Mouse (Mus musculus) G1E (cell line): ENCODE results near the gene Prss38. TPM values are rescaled to one million over a fixed set of nuclear protein-coding genes. Genes with fewer than 3 reads are reported as not detected.

Experiments
- ATAC-seq: 2 replicates; pipeline ENCODE4 v1.8.0; 2016; ENCODE audit warnings: mild to moderate bottlenecking; ENCODE audit not compliant: insufficient number of reproducible peaks, poor library complexity, low FRiP score, severe bottlenecking; ENCODE audit errors: extremely low read depth
- DNase-seq: peaks from one replicate; pipeline ENCODE4 v3.0.0; 2012; ENCODE audit warnings: low spot score
- H3K27me3 ChIP-seq: 2 replicates; pipeline ENCODE4 v1.6.1; 2012; ENCODE audit warnings: mild to moderate bottlenecking, low read length, inconsistent platforms; ENCODE audit not compliant: insufficient read depth
- H3K36me3 ChIP-seq: replicated peaks from 2 replicates; pipeline ENCODE3; 2012; ENCODE audit warnings: mild to moderate bottlenecking, inconsistent platforms
- H3K4me1 ChIP-seq: 2 replicates; pipeline ENCODE4 v1.6.1; 2012; ENCODE audit warnings: low read depth, low read length, inconsistent platforms, mixed read lengths; ENCODE audit not compliant: insufficient read depth
- H3K4me3 ChIP-seq: 2 replicates; pipeline ENCODE4 v1.5.1; 2012; ENCODE audit warnings: low read depth, mild to moderate bottlenecking, inconsistent platforms, low read length, moderate library complexity, mixed read lengths
- H3K9me3 ChIP-seq: replicated peaks from 2 replicates; pipeline ENCODE4 v1.6.1; 2012; ENCODE audit warnings: inconsistent platforms
- CTCF ChIP-seq: IDR thresholded peaks from 2 replicates; pipeline ENCODE4 v1.5.1; 2012; ENCODE audit warnings: low read depth, low read length, inconsistent platforms, mixed read lengths
- GATA1 ChIP-seq: IDR thresholded peaks from 2 replicates; pipeline ENCODE4 v1.6.1; 2012; ENCODE audit warnings: borderline replicate concordance, low read length, inconsistent platforms, mixed read lengths
- GATA2 ChIP-seq: IDR thresholded peaks from 2 replicates; pipeline ENCODE4 v1.6.1; 2012; ENCODE audit warnings: low read depth, low read length, inconsistent platforms, borderline replicate concordance
- POLR2AphosphoS5 ChIP-seq: IDR thresholded peaks from 2 replicates; pipeline ENCODE4 v1.6.1; 2012; ENCODE audit warnings: low read depth, low read length, inconsistent platforms; ENCODE audit not compliant: insufficient replicate concordance
- TAL1 ChIP-seq: conservative IDR thresholded peaks from 2 replicates; pipeline ENCODE4 v1.6.1; 2012; ENCODE audit warnings: low read depth, low read length, inconsistent platforms, mixed read lengths
- polyA plus RNA-seq: library from polyadenylated mRNA; stranded (reverse); fragments of >175 nt; gene quantifications from 2 replicates; pipeline ENCODE4 v1.2.3, GENCODE M21; 2012
- total RNA-seq, 2 experiments: library from RNA; stranded (forward) in 1 of 2; stranded (reverse) in 1 of 2; fragments of 200-1000 nt in 1 of 2; fragments of >200 nt in 1 of 2; fragmentation: Nextera tagmentation in 1 of 2; gene quantifications; 2 replicates each; pipeline ENCODE4 v1.2.3; 2014 to 2017

Gene Prss38
- total and polyA plus RNA-seq, 3 experiments, result 0.68 TPM; not detected in 2

- Histone ChIP-seq H3K27me3 (no peaks in the 10 kb centered on the region), H3K4me1 (peaks cover 4% of the 10 kb centered on the region), H3K36me3 (peaks cover 72% of the 10 kb centered on the region), H3K4me3 (no peak overlapping the region), H3K9me3 (no peaks in the 10 kb centered on the region)
- no peak for DNase-seq
- TF ChIP-seq CTCF, result no peak
- no peak for TF ChIP-seq GATA1
- no peak for TF ChIP-seq TAL1
- TF ChIP-seq POLR2AphosphoS5, result no peak
- TF ChIP-seq GATA2, result no peak
- no peak for ATAC-seq
These were observed 36.6 kb upstream of the Prss38 start for GRCm38 (mm10) chr11:59412058-59412457.

DNA sequence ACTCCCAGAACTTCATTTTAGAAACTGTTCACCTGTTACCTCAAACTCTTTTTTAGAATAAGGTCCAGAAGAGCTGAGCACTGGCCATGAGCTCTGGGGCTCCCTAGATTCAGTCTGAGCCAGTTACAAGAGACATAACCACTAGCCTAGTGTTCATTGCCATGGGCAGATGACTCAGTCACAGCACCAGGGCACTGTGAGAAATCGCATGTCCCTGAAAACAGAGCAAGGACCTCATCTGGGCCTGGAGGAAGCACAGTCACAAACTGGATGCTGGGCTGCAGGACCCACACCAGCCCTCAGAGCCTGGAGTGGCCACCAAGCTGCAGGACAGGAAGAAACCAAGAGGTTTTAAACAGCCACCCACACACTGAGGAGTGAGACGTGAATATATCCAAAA lies 35.4 kb upstream of the Prss38 start:
- peaks cover 79% of the 10 kb centered on the region for H3K36me3 ChIP-seq
- DNase-seq (no peak), ATAC-seq (no peak)
- peaks cover 4% of the 10 kb centered on the region for H3K4me1 ChIP-seq
- no peaks in the 10 kb centered on the region for H3K27me3 ChIP-seq
- TF ChIP-seq GATA2 (no peak), POLR2AphosphoS5 (no peak), TAL1 (no peak), CTCF (no peak), GATA1 (no peak)
- no peak overlapping the region for H3K4me3 ChIP-seq
- no peaks in the 10 kb centered on the region for H3K9me3 ChIP-seq

DNA sequence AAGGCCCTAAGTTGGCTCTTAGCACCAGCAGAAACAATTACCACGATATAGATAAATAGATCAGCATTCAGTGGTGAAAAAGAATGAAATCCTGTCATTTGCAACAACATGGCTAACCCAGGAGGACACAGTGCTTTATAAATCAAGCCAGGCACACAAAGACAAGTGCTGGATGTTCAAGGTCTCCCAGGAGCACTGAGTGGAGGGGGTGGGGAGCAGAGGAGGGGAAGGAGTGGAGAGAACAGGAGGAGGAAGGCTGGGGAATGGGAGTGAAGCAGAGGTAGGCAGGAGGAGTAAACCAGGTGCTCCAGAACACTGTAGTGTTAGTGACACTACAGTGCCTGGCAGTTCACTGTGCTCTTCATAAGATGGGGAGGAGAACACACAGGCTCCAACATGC lies 30.3 kb upstream of the Prss38 start:
- no peak overlapping the region for H3K4me3 ChIP-seq
- H3K4me1 ChIP-seq, result peaks cover 4% of the 10 kb centered on the region
- TF ChIP-seq TAL1, result no peak
- no peak for TF ChIP-seq GATA2
- no peak for TF ChIP-seq POLR2AphosphoS5
- TF ChIP-seq GATA1, result no peak
- no peak for TF ChIP-seq CTCF
- H3K36me3 ChIP-seq, result peaks cover 61% of the 10 kb centered on the region
- H3K27me3 ChIP-seq, result no peaks in the 10 kb centered on the region
- ATAC-seq (no peak), DNase-seq (no peak)
- H3K9me3 ChIP-seq, result no peaks in the 10 kb centered on the region

DNA sequence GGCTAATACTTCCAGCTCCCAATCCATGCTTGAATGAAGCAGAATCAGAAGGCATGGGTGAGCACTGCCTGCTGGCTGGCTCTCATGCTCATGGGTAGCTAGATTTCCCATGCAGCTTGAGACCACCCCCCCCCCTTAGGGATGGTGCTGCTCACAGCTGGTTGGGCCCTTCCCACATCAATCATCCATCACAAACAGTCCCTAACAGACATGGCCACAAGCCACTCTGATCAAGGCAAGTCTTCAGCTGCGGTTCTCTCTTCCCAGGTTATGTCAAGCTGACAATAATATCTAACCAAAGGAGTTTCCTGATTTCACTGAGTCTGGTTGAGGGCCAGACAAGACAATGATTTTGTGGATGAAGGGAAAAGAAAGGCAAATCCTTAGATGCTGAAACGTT lies 25.4 kb upstream of the Prss38 start:
- Histone ChIP-seq H3K4me3 (no peak overlapping the region), H3K4me1 (peaks cover 31% of the 10 kb centered on the region), H3K9me3 (no peaks in the 10 kb centered on the region), H3K36me3 (peaks cover 21% of the 10 kb centered on the region), H3K27me3 (peaks cover 18% of the 10 kb centered on the region)
- no peak for DNase-seq
- no peak for TF ChIP-seq GATA2
- no peak for TF ChIP-seq GATA1
- TF ChIP-seq CTCF, result no peak
- TF ChIP-seq TAL1, result no peak
- no peak for ATAC-seq

DNA sequence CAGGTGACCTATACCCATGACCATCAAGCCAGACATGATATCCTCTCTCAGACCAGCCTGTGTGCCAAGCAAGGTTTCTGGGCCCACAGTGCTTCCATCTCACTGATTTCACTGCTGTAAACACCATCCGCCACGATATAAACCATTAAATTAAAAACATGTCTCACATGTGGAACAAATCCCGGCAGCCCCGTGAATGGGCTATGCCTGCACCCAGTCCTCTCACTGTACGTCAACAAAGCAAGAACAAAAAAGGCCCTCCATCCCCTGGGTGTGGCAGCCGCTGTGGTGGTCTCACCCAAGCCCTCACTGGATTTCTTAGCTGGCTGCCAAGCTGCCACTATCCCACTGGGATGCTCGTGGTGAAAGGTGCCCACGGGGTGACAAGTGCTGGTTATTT lies 24.4 kb upstream of the Prss38 start:
- ATAC-seq, result no peak
- peaks cover 18% of the 10 kb centered on the region for H3K27me3 ChIP-seq
- no peak for DNase-seq
- no peaks in the 10 kb centered on the region for H3K9me3 ChIP-seq
- no peak overlapping the region for H3K4me3 ChIP-seq
- H3K36me3 ChIP-seq, result peaks cover 16% of the 10 kb centered on the region
- no peak for TF ChIP-seq GATA1
- TF ChIP-seq GATA2, result no peak
- TF ChIP-seq POLR2AphosphoS5, result no peak
- no peak for TF ChIP-seq CTCF
- no peak for TF ChIP-seq TAL1
- peaks cover 31% of the 10 kb centered on the region for H3K4me1 ChIP-seq

GRCm38 (mm10) chr11:59397536-59398371 lies 22.3 kb upstream of the Prss38 start:
- DNase-seq (peak; percentile 59), ATAC-seq (peak; percentile 57)
- Histone ChIP-seq H3K4me3 (peak overlapping the region; percentile 26; the same call in 1 of the 2 replicates), H3K36me3 (peaks cover 4% of the 10 kb centered on the region), H3K27me3 (peaks cover 28% of the 10 kb centered on the region), H3K9me3 (no peaks in the 10 kb centered on the region), H3K4me1 (peaks cover 31% of the 10 kb centered on the region)
- TF ChIP-seq CTCF (no peak), POLR2AphosphoS5 (no peak), GATA2 (no peak)

DNA sequence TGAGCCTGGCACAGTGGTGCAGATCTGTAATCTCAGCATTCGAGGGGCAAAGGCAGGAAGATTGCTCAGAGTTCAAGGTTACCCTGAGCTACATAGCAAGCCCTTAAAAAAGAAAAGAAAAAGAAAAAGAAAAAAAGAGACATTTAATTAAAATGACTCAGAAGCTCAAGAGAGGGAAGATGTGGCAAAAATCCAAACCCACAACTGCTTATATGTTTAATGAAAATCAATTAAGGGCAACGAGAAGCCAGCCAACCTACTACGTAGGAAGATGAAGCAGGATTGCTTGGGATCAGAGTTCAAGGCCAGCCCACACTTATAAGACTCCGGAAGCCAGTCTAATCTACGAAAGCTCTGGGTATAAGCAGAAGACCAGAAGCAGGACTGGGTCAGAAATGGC lies 19.0 kb upstream of the Prss38 start:
- Histone ChIP-seq H3K4me1 (peaks cover 31% of the 10 kb centered on the region), H3K36me3 (no peaks in the 10 kb centered on the region), H3K9me3 (no peaks in the 10 kb centered on the region), H3K27me3 (peaks cover 42% of the 10 kb centered on the region), H3K4me3 (no peak overlapping the region)
- ATAC-seq, result no peak
- no peak for DNase-seq
- TF ChIP-seq CTCF (no peak), TAL1 (no peak), POLR2AphosphoS5 (no peak), GATA1 (no peak), GATA2 (no peak)
